Mouse (Mus musculus) layer of hippocampus, adult 2 months (tissue): ENCODE measurements around the gene Sphk2. TPM values are rescaled to one million over a fixed set of nuclear protein-coding genes. Genes with fewer than 3 reads are reported as not detected.

Experiments used
- DNase-seq, 2 experiments: peaks; one replicate each; pipeline ENCODE4 v3.0.0; 2022; ENCODE audit warnings: low spot score in 2 of 2
- H3K27ac ChIP-seq: fragments of 200-600 bp; 2 replicates; pipeline ENCODE4 v1.8.1; 2022
- H3K4me3 ChIP-seq: fragments of 200-600 bp; 2 replicates; pipeline ENCODE4 v1.8.1; 2022; ENCODE audit warnings: mild to moderate bottlenecking
- CTCF ChIP-seq: fragments of 200-600 bp; conservative IDR thresholded peaks from 2 replicates; pipeline ENCODE4 v1.8.1; 2022; ENCODE audit warnings: antibody characterized with exemption, mild to moderate bottlenecking, moderate library complexity
- total RNA-seq, 2 experiments: library from RNA; stranded (reverse); gene quantifications; 2 replicates each; pipeline ENCODE4 v1.2.3; 2021

Gene Sphk2
- total RNA-seq, 2 experiments from 2014 or later = 32.3 to 35.8 TPM

DNA sequence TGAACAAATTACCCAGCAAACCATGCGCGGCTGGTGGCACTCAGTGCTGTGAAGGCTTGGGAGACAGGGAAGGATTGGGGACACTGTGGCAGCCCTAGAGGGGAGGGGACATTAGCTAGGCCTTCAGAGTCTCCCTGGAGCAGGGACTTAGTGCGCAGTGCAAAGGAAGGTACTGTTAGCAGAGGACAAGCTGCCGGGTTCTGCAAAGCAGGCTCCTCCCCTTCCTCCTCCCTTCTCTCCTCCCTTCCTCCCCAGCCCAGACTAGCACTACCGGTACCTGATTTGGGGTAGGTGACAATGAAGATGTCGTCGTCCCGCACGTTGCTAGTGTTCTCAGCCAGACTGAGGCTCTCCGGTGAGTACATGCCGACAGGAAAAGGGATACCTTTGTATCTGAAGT, 24.0 kb upstream of the Sphk2 start:
- TF ChIP-seq CTCF = no peak
- peak overlapping the region; percentile 88 for H3K27ac ChIP-seq
- peak; percentile 36 to 47 for DNase-seq
- peak overlapping the region; percentile 43 for H3K4me3 ChIP-seq

- TF ChIP-seq CTCF = no peak
- H3K27ac ChIP-seq = peak overlapping the region; percentile 88
- DNase-seq = no peak
- no peak overlapping the region; the same call in 1 of the 2 replicates for H3K4me3 ChIP-seq
Observed at GRCm38 (mm10) chr7:45741308-45741707, 23.5 kb upstream of the Sphk2 start.

DNA sequence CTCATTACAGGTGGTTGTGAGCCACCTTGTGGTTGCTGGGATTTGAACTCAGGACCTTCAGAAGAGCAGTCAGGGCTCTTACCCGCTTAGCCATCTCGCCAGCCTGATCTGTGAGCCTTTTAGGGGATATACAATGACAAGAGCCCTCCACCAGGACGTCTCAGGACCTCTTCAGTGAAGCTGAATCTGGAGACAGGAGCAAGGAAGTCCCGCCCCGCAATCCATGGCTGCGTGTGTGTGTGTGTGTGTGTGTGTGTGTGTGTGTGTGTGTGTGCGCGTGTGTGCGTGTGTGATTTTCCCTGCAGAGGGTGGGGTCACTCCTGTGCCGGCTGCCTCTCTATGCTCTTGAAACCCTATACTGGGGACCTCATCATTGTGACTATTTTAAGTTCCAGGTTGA, 22.0 kb upstream of the Sphk2 start:
- Histone ChIP-seq H3K4me3 (no peak overlapping the region), H3K27ac (no peak overlapping the region)
- no peak for TF ChIP-seq CTCF
- no peak for DNase-seq

- no peak overlapping the region for H3K27ac ChIP-seq
- peak; percentile 93 for TF ChIP-seq CTCF
Observed at GRCm38 (mm10) chr7:45739162-45739763, 21.5 kb upstream of the Sphk2 start.

GRCm38 (mm10) chr7:45733477-45733876, 15.7 kb upstream of the Sphk2 start:
- no peak overlapping the region for H3K4me3 ChIP-seq
- no peak for DNase-seq
- no peak for TF ChIP-seq CTCF

More at GRCm38 (mm10) chr7:45739162-45739763, 21.5 kb upstream of the Sphk2 start:
- DNase-seq = peak; percentile 88 to 89
- H3K4me3 ChIP-seq = no peak overlapping the region

DNA sequence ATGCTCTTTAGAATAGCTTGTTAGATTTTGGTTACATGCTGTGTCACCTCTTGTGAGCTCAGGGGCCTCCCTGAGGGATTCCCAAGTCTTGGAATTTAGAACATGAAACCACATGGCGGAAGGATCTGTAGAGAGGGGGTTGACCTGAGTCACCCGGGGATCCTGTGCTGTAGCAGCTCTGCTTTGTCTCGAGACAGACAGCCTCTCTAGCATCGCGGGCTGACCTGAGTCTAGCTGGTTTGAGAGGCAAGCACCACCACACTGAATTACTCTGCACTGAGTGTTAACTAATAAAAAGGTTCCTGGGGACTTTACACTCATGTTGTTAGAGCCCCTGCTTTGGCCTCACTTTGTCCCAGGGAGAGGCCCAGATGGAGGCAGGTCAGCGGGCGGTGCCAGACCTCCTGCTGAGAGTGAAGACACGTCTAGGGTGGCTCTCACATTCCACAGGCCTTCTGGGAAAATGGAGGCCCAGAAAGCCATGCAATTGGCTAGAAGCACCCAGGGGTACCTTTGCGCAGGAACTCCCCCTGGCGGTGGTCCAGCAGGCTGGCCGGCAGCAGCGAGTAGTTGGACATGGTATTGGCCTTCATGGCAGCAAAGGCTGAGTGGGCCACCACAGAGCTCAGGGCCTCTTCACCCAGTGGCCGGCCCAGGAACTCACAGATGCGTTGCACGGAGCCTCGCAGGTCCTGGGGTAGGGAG, 13.1 kb upstream of the Sphk2 start:
- DNase-seq = no peak
- H3K4me3 ChIP-seq = no peak overlapping the region
- TF ChIP-seq CTCF = peak; percentile 61
- peak overlapping the region; percentile 70; the same call in 1 of the 2 replicates for H3K27ac ChIP-seq

More at GRCm38 (mm10) chr7:45733477-45733876, 15.7 kb upstream of the Sphk2 start:
- no peak overlapping the region for H3K27ac ChIP-seq

DNA sequence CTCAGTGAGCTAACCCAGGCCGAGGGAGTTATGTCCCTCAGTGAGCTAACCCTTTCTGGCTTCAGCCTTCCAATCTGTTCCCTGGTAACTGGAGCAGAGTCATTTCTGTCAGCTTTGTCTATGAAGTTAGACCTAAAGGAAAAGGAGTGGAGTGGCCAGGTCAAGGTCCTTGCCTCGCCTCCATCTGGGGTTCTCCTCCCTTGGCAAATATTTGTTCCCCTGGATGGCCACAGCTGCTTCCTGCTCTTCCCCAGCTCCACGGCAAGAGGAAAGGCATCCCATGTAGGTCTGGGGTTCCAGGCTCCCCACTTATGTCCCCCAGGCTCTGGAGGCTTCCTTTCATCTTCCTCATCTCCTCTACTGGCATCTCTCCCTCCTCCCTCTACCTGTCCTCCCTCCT, 9.8 kb upstream of the Sphk2 start:
- TF ChIP-seq CTCF = no peak
- Histone ChIP-seq H3K27ac (no peak overlapping the region), H3K4me3 (no peak overlapping the region)
- no peak for DNase-seq

DNA sequence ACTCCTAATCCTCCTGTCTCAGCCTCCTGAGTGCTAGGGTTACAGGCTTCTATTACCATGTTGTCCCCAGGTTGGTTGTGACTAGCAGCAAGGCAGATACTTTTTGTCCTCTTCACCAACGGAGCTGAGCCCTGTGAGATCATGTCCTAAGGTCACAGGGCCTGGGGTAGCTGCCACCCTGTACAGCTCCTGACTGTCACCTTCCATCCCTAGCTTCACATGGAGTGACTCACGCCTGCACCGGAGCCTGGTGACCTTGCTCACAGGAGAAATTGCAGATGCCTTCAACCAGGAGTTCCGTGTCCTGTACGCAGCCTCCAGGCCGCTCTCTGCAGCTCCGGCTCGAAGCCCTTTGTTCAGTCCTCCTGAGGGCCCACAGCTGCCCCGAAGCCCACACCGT, 8.6 kb upstream of the Sphk2 start:
- DNase-seq = no peak
- no peak overlapping the region for H3K27ac ChIP-seq
- H3K4me3 ChIP-seq = no peak overlapping the region
- no peak for TF ChIP-seq CTCF

DNA sequence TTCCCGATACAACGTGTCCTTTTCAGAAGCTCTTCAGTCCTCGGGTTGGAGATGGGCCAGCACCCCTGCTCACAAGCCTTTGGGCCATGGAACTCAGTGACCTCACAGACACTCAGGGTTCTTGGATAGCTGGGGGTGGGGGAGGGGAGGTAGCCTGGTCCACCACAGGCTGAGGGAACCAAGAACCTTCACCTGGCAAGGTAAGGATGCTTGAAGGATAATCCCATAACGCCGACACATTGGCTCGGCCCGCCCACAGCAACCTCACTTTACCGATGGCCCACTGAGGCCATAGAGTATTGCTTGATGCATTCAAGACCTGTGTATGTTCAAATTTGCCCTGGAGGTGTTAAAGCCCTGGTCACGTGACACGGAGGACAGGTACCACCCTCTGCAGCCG, 7.9 kb upstream of the Sphk2 start, which contains the start of gene Spaca4:
Gene Spaca4, minus strand, starts transcription at position 101 of the 400 bp plus-strand sequence.
- no peak for TF ChIP-seq CTCF
- Histone ChIP-seq H3K27ac (no peak within 1 kb of the TSS), H3K4me3 (no peak within 1 kb of the TSS)
- DNase-seq = no peak

- H3K4me3 ChIP-seq = no peak overlapping the region
- no peak for TF ChIP-seq CTCF
- H3K27ac ChIP-seq = no peak overlapping the region
- DNase-seq = no peak
Observed at GRCm38 (mm10) chr7:45725151-45725550, 7.3 kb upstream of the Sphk2 start.

DNA sequence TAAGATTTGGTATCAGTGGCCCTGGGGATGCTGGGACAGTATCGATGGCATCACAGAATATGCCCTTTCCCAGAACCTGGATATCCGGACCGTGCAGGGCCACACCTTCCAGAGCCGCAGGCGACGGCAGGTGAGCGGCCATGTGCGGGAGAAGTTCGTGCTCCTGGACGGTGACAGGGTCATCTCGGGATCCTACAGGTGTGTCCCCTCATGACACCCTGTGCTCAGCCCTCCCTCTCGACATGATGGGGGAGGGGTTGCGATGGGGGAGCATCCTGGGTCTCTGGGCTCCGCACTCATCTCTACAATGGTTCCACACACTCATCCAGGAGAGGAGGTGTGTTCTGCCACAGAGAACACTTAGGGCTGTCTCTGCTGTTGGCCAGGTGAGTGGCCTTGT, 6.0 kb upstream of the Sphk2 start:
- no peak for TF ChIP-seq CTCF
- DNase-seq = no peak
- Histone ChIP-seq H3K27ac (no peak overlapping the region), H3K4me3 (no peak overlapping the region)

DNA sequence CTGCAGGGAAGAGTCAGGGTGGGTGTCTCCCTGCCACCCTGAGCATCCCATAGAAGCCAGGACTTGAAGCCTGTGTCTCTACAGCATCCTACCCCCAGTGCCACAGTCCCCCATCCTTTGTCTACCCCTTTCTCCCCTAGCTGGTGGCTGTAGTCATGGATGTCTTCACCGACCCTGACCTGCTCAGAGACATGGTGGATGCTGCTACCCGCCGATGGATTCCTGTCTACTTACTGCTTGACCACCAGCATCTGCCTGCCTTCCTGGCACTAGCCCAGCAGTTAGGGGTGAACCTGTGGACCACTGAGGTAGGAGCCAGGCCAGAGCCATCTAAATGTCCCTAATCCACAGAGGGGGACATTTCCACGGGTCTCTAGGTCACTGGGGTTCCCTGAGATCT, 5.5 kb upstream of the Sphk2 start:
- no peak overlapping the region for H3K4me3 ChIP-seq
- no peak for DNase-seq
- H3K27ac ChIP-seq = no peak overlapping the region
- TF ChIP-seq CTCF = no peak

DNA sequence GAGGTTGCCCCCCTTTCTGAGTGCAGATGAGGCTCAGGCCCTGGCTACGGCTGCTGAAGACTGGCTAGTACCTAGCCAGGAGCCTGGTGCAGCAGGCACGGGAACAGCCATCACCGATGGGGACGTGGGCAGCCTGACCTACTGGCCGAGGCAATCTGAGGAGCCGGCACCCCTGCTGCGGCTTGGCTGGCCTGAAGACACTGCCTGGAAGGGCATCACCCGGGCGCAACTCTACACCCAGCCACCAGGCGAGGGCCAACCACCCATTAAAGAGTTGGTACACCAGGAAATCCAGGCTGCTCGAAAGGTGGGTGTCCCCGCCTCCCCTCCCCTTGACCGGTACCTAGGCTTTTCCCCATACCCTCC, 4.5 kb upstream of the Sphk2 start:
- TF ChIP-seq CTCF = 0 out of 2 replicates have a peak, but pooled peaks have one; percentile 17
- 0 out of 2 replicates have a peak overlapping the region, but pooled peaks have one; percentile 36 for H3K27ac ChIP-seq
- H3K4me3 ChIP-seq = no peak overlapping the region
- no peak for DNase-seq
